ENCODE assay signal across 20 mouse cellular contexts in genomic region chr12:53969378-53970174, GRCm38 (mm10).
"Had no signal": no experiment of that assay in that cellular context is flagged by ENCODE, and none has a peak within 500 bp of the region (broad histone marks: within the 10 kb centered on the region; RNA-seq: fewer than 3 reads in every experiment).

No protein-coding gene starts in this region.

- H3K36me3 ChIP-seq: limb, embryonic 12.5 days; limb, embryonic 15.5 days; midbrain, embryonic 12.5 days; stomach, embryonic 15.5 days had no signal

- H3K9me3 ChIP-seq: limb, embryonic 12.5 days; limb, embryonic 15.5 days; midbrain, embryonic 12.5 days; stomach, embryonic 15.5 days had no signal

- H3K9ac ChIP-seq: limb, embryonic 12.5 days; limb, embryonic 15.5 days; liver, embryonic 14.5 days; liver, postnatal 0 days; lung, embryonic 14.5 days; midbrain, embryonic 12.5 days; stomach, embryonic 15.5 days had no signal

- H3K27ac ChIP-seq: left cerebral cortex, adult 2 months; limb, embryonic 12.5 days; limb, embryonic 15.5 days; liver, embryonic 14.5 days; macrophage; midbrain, embryonic 12.5 days; stomach, embryonic 15.5 days had no signal

- H3K4me3 ChIP-seq: left cerebral cortex, adult 2 months; limb, embryonic 12.5 days; limb, embryonic 15.5 days; midbrain, embryonic 12.5 days; stomach, embryonic 15.5 days had no signal

- H3K27me3 ChIP-seq: limb, embryonic 12.5 days; limb, embryonic 15.5 days; midbrain, embryonic 12.5 days; stomach, embryonic 15.5 days had no signal

- H3K4me2 ChIP-seq: limb, embryonic 12.5 days; limb, embryonic 15.5 days; liver, embryonic 11.5 days; lung, embryonic 14.5 days; midbrain, embryonic 12.5 days; stomach, embryonic 15.5 days had no signal

- H3K4me1 ChIP-seq: limb, embryonic 15.5 days; stomach, embryonic 15.5 days had no signal

- DNase-seq: kidney, postnatal 10 days; kidney, postnatal 4 days; layer of hippocampus, postnatal 36 days; left cerebral cortex, postnatal 4 days; liver, postnatal 0 days; lung, embryonic 14.5 days; retina, postnatal 1 day; right cerebral cortex, postnatal 25 days; spleen, adult 18-20 months; thymus, postnatal 25 days had no signal

- ATAC-seq: intestine, postnatal 0 days; liver, postnatal 0 days; midbrain, embryonic 16.5 days had no signal
